Mouse (Mus musculus) cerebellum, adult 2 months (tissue): ENCODE measurements around the gene Faap20.

Experiments used
- CTCF ChIP-seq: fragments of 200-500 bp; IDR thresholded peaks from 2 replicates; pipeline ENCODE4 v1.5.1; 2011; ENCODE audit warnings: low read depth, mild to moderate bottlenecking, control low read depth, low read length, moderate library complexity, borderline replicate concordance; ENCODE audit not compliant: insufficient read depth
- POLR2A ChIP-seq: fragments of 200-500 bp; IDR thresholded peaks from 2 replicates; pipeline ENCODE4 v1.6.1; 2011; ENCODE audit warnings: low read length, control low read depth, borderline replicate concordance; ENCODE audit not compliant: insufficient read depth

GRCm38 (mm10) chr4:155250361-155251117 lies 937 bp downstream of the Faap20 start:
- TF ChIP-seq POLR2A (peak; percentile 13; the same call in 1 of the 2 replicates), CTCF (no peak)
